Mouse (Mus musculus) cortical plate, adult 2 months (tissue): Measurements from ENCODE around the gene Rbms1. TPM values are rescaled to one million over a fixed set of nuclear protein-coding genes. Genes with fewer than 3 reads are reported as not detected.

ENCODE experiments used
- H3K27ac ChIP-seq: fragments of 200-500 bp; 2 replicates; pipeline ENCODE4 v1.5.1; 2012; ENCODE audit warnings: low read length, control low read depth, inconsistent platforms; ENCODE audit not compliant: insufficient read depth
- H3K4me1 ChIP-seq: fragments of 200-500 bp; 2 replicates; pipeline ENCODE4 v1.6.1; 2011; ENCODE audit warnings: low read length; ENCODE audit not compliant: control insufficient read depth, insufficient read depth
- H3K4me3 ChIP-seq: fragments of 200-500 bp; 2 replicates; pipeline ENCODE4 v1.5.1; 2011; ENCODE audit warnings: mild to moderate bottlenecking, low read length, control low read depth; ENCODE audit not compliant: insufficient read depth
- CTCF ChIP-seq: fragments of 200-500 bp; IDR thresholded peaks from 2 replicates; pipeline ENCODE4 v1.5.1; 2011; ENCODE audit warnings: mild to moderate bottlenecking, control low read depth, low read length; ENCODE audit not compliant: insufficient read depth; ENCODE audit errors: extremely low read depth
- POLR2A ChIP-seq: fragments of 200-500 bp; IDR thresholded peaks from 2 replicates; pipeline ENCODE4 v1.6.1; 2011; ENCODE audit warnings: mild to moderate bottlenecking, low read length, control low read depth; ENCODE audit not compliant: insufficient read depth; ENCODE audit errors: extremely low read depth
- polyA plus RNA-seq: library from polyadenylated mRNA; depleted of rRNA; stranded (reverse); fragments of >200 nt; gene quantifications from 2 replicates; pipeline ENCODE4 v1.2.3, GENCODE M21; 2012

Gene Rbms1
- polyA plus RNA-seq, 1 experiment = 18.8 TPM

DNA sequence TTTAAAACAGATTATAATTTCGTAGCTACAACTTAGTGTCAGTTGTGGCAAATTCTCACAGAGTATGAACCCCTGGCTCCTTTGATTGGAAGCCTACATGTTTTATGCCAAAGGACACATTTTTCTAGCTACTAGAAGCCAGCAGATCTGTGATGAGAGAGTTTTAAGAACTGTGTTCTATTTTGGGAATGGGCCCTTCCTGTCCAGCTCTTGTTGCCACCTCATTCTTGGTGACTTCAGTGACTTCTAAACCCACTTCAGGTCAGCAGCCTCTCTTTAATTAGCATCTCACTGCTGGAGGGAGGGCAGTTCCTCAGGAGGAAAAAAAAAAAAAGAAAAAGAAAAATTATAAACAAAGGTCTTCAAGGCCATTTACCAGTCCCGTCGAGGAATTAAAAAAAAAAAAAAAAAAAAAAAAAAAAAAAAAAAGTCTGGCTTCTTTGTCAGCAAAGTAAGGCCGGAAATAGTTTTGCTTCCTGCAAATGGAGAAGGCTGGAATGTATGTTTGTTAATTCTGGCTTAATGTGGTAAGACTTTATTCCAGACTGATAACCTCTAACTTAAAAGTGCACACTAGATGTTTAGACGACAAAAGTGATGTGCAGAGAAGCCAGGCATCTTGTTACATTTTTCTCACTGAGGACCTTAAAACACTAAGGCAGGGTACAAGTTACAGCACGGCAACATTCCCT, 60.4 kb downstream of the Rbms1 start:
- TF ChIP-seq CTCF = no peak
- TF ChIP-seq POLR2A = no peak
- Histone ChIP-seq H3K4me1 (0 out of 2 replicates have a peak, but pooled peaks cover 1% of the 10 kb centered on the region), H3K4me3 (no peak overlapping the region), H3K27ac (no peak overlapping the region)

- no peak for TF ChIP-seq CTCF
- TF ChIP-seq POLR2A = no peak
- H3K27ac ChIP-seq = no peak overlapping the region
- H3K4me1 ChIP-seq = 0 out of 2 replicates have a peak, but pooled peaks cover 1% of the 10 kb centered on the region
- no peak overlapping the region; the same call in 1 of the 2 replicates for H3K4me3 ChIP-seq
These were observed 61.5 kb downstream of the Rbms1 start for GRCm38 (mm10) chr2:60901511-60901951.

DNA sequence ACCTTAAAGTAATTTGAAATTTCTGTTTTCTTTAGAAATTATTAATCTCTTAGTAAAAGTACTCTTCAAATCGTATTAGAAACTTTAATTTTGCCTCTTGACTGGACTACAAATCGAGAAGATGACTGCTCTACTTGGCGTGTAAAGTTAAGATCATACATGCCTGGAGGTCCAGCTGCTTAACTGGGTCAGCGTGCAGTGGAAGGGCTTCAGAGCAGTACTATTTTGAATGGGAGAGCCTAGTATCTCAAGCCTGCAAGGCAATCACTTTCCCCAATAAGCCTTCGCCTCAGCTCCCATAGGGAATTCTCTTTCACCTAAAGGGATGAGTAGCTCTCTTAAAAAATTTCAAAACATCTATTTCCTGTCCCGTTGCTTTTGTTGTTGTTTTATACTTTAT, 62.0 kb downstream of the Rbms1 start:
- Histone ChIP-seq H3K4me1 (0 out of 2 replicates have a peak, but pooled peaks cover 1% of the 10 kb centered on the region), H3K27ac (no peak overlapping the region), H3K4me3 (no peak overlapping the region)
- TF ChIP-seq CTCF (no peak), POLR2A (no peak)

DNA sequence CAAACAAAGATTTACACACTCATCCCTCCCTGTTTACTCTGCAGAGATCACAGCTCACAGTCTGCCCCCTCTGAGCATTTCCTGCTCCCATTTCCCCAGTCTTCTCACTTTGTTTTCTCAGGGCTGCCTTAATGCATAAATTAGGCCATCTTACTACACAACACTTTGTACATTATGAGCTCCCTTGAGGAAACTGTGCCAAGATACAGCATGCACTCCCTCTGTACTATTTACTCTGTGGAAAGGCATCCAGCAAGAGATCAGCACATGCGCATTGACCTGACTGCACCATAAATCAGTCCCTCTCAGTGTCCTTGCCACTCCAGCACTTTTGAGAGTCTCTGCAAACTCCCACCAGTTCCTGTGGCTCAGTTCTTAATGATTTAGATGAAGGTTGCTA, 70.0 kb downstream of the Rbms1 start:
- TF ChIP-seq POLR2A = no peak
- TF ChIP-seq CTCF = no peak
- Histone ChIP-seq H3K4me1 (no peaks in the 10 kb centered on the region), H3K27ac (no peak overlapping the region), H3K4me3 (no peak overlapping the region)

DNA sequence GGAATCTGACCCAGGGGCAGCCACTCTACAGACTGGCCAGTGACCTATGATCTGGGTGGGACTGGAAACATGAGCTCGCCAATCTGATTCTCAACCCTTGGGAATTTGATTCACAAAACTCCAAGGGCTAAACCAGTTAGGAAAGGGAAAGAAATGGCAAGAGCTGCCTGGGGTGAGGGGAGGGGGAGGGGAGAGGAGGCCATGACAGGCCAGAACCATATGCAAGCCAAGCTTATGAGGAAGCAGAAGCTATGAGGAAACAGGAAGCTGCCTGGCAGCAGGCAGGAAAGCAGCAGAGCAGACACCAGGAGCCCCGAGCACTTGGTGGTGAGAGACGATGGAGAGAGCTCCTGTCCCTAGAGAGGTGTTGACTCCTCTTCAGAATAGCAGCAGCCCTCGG, 79.1 kb downstream of the Rbms1 start:
- Histone ChIP-seq H3K4me1 (no peaks in the 10 kb centered on the region), H3K27ac (no peak overlapping the region), H3K4me3 (no peak overlapping the region)
- TF ChIP-seq POLR2A = no peak

DNA sequence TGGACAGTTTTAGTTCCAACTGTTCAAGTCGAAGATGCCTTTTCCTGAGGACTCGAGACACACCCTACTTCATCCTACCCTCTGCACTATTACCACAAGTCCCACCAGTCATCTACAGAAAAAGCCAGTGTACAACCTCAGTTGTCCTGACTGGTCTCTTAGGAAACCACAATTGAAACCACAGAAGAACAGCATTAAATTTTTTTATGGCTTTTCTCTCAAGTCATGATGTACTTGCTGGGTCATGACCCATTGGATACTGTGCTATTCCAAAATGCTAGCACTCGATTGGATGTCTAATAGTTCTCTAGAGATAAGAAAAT, 80.0 kb downstream of the Rbms1 start:
- no peak for TF ChIP-seq CTCF
- TF ChIP-seq POLR2A = no peak
- H3K4me1 ChIP-seq = no peaks in the 10 kb centered on the region
- H3K4me3 ChIP-seq = no peak overlapping the region
- H3K27ac ChIP-seq = no peak overlapping the region

DNA sequence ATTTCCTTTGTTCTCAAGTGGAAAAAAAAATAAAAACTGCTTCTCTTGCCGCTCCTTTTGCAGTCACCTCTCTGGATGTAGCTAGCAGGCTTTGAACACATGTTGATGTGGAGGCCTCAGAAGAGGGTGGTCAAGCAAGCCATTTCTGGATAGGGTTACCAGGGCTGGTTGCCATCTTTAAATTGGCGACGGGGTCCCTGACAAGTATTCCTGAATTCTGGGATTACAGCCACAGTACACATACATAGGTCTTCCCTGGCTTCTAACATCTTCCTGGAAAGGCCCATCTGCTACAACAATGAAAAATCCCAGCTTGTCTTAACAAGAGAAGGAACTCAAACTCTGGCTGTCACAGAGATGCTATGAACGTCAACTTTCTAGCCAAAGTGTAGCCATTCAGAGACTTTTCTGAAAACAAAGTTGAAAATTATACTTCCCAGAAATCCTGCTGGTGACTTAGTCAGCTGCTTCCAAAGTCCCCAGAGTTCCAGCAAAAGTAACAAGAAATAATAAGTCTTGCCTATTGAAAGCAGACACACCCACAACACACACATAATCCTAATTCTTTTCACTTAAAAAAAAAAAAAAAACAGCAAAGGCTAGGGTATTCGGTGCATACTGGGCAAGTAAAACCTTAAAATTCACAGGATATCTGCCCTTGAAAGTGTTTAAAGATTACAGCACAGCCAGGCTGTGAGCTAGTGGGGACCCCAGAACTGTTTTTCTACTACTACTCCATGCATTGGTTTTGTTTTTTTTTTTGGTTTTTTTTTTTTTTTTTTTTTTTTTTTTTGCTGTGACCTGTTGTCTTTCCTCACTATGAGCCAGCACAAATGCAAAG, 80.6 kb downstream of the Rbms1 start:
- Histone ChIP-seq H3K4me1 (no peaks in the 10 kb centered on the region), H3K27ac (no peak overlapping the region), H3K4me3 (no peak overlapping the region)
- TF ChIP-seq CTCF (no peak), POLR2A (no peak)

- 0 out of 2 replicates have a peak overlapping the region, but pooled peaks have one; percentile 66 for H3K27ac ChIP-seq
- TF ChIP-seq POLR2A = no peak
- TF ChIP-seq CTCF = no peak
- peak overlapping the region; percentile 69 for H3K4me3 ChIP-seq
- H3K4me1 ChIP-seq = no peaks in the 10 kb centered on the region
These were observed 81.4 kb downstream of the Rbms1 start for GRCm38 (mm10) chr2:60881571-60882041.

GRCm38 (mm10) chr2:60880789-60881570, 82.0 kb downstream of the Rbms1 start:
- Histone ChIP-seq H3K4me1 (no peaks in the 10 kb centered on the region), H3K27ac (peak overlapping the region; percentile 88), H3K4me3 (peak overlapping the region; percentile 69)
- no peak for TF ChIP-seq CTCF
